ENCODE assay signal across 17 mouse cellular contexts in the genomic region with DNA sequence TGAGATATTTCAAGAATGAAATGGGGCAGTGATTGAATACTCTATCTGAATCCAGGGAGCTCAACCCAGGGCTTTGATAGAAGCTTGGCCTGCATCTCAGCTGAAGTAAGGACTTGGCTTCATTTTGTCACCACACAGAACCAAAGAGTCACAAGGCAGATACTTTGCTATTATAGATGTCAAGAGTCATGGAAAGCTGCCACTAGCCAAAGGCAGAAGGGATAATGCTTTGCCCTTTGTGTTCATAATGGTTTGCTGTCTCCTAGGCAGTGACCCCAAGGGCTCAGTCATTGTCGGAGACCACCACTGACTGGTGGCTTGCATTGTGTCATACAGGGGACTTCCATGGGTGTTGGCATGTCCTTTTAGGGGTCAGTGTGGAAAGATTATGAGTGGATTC. TPM values are rescaled to one million over a fixed set of nuclear protein-coding genes. Genes with fewer than 3 reads are reported as not detected.
DNase-seq lines count a peak whose midpoint lies in the region; ATAC-seq and TF ChIP-seq lines count a peak whose summit lies in the region.
"Had no signal": no experiment of that assay in that cellular context is flagged by ENCODE, and none has a peak within 500 bp of the region (broad histone marks: within the 10 kb centered on the region; RNA-seq: fewer than 3 reads in every experiment).

No protein-coding gene starts in this region.

- ATAC-seq in kidney, embryonic 16.5 days (ENCODE audit: low FRiP score, low TSS enrichment) = no peak
- peak; percentile 57 for ATAC-seq in lung, postnatal 0 days
- ATAC-seq: CD4-positive, CD25-positive, alpha-beta regulatory T cell, adult 4 months; forebrain, embryonic 14.5 days; intestine, embryonic 16.5 days had no signal

- H3K4me3 ChIP-seq in kidney, adult 2 months (ENCODE audit: insufficient read depth, low read depth, low read length) = no peak overlapping the region
- no peak overlapping the region for H3K4me3 ChIP-seq in kidney, embryonic 16.5 days (ENCODE audit: low read length)
- no peak overlapping the region for H3K4me3 ChIP-seq in lung, postnatal 0 days (ENCODE audit: low read depth, low read length)
- H3K4me3 ChIP-seq in lung, adult 2 months (replicated peaks; ENCODE audit: extremely low read depth, low read depth, low read length) = no peak overlapping the region
- no peak overlapping the region for H3K4me3 ChIP-seq in small intestine, adult 2 months (ENCODE audit: low read depth, low read length)
- H3K4me3 ChIP-seq: heart, embryonic 13.5 days; hindbrain, embryonic 15.5 days; left cerebral cortex, adult 2 months had no signal

- H3K36me3 ChIP-seq in kidney, adult 2 months (ENCODE audit: control insufficient read depth, insufficient read depth, low read length) = no peaks in the 10 kb centered on the region
- H3K36me3 ChIP-seq in kidney, embryonic 16.5 days (ENCODE audit: insufficient read depth, low read length) = no peaks in the 10 kb centered on the region
- no peaks in the 10 kb centered on the region for H3K36me3 ChIP-seq in lung, postnatal 0 days (ENCODE audit: insufficient read depth, low read length)
- no peaks in the 10 kb centered on the region for H3K36me3 ChIP-seq in small intestine, adult 2 months (ENCODE audit: control insufficient read depth, insufficient read depth, low read length)
- H3K36me3 ChIP-seq: heart, embryonic 13.5 days; hindbrain, embryonic 15.5 days had no signal

- peaks cover 41% of the 10 kb centered on the region for H3K4me1 ChIP-seq in kidney, adult 2 months (ENCODE audit: control insufficient read depth, insufficient read depth, low read length)
- peaks cover 37% of the 10 kb centered on the region for H3K4me1 ChIP-seq in kidney, embryonic 16.5 days (ENCODE audit: insufficient read depth, low read length)
- peaks cover 17% of the 10 kb centered on the region; the same call in 1 of the 2 replicates for H3K4me1 ChIP-seq in lung, postnatal 0 days (ENCODE audit: insufficient read depth, low read depth, low read length)
- peaks cover 24% of the 10 kb centered on the region for H3K4me1 ChIP-seq in lung, adult 2 months (ENCODE audit: control insufficient read depth, insufficient read depth, low read length)
- H3K4me1 ChIP-seq in small intestine, adult 2 months (ENCODE audit: control insufficient read depth, insufficient read depth, insufficient read length, low read length) = no peaks in the 10 kb centered on the region

- no peaks in the 10 kb centered on the region for H3K9me3 ChIP-seq in kidney, embryonic 16.5 days (ENCODE audit: low read length)
- H3K9me3 ChIP-seq in lung, postnatal 0 days (ENCODE audit: low read length) = no peaks in the 10 kb centered on the region
- H3K9me3 ChIP-seq: heart, embryonic 13.5 days; hindbrain, embryonic 15.5 days had no signal

- 72% methylated on average over 1 of the region's 1 CpGs for WGBS in kidney, adult 2 months
- 93% methylated on average over 1 of the region's 1 CpGs for WGBS in kidney, embryonic 16.5 days
- 62% methylated on average over 1 of the region's 1 CpGs for WGBS in lung, postnatal 0 days
- WGBS in lung, adult 2 months = 63% methylated on average over 1 of the region's 1 CpGs
- 77% methylated on average over 1 of the region's 1 CpGs for WGBS in small intestine, adult 2 months

- no peaks in the 10 kb centered on the region for H3K27me3 ChIP-seq in kidney, adult 2 months (replicated peaks; ENCODE audit: control insufficient read depth, insufficient read depth, low read length)
- no peaks in the 10 kb centered on the region for H3K27me3 ChIP-seq in kidney, embryonic 16.5 days (ENCODE audit: insufficient read depth, low read length)
- no peaks in the 10 kb centered on the region for H3K27me3 ChIP-seq in lung, postnatal 0 days (replicated peaks; ENCODE audit: insufficient read depth, low read length)
- no peaks in the 10 kb centered on the region for H3K27me3 ChIP-seq in small intestine, adult 2 months (ENCODE audit: control insufficient read depth, insufficient read depth, low read length)
- H3K27me3 ChIP-seq: heart, embryonic 13.5 days; hindbrain, embryonic 15.5 days had no signal

- H3K4me2 ChIP-seq in kidney, embryonic 16.5 days (replicated peaks; ENCODE audit: low read depth, low read length) = no peak overlapping the region
- H3K4me2 ChIP-seq in lung, postnatal 0 days (replicated peaks; ENCODE audit: low read depth, low read length) = no peak overlapping the region
- H3K4me2 ChIP-seq: heart, embryonic 13.5 days; hindbrain, embryonic 15.5 days had no signal

- TF ChIP-seq POLR2A in kidney, adult 2 months (IDR thresholded peaks at IDR 0.05; ENCODE audit: low read depth, low read length) = no peak
- TF ChIP-seq POLR2A in lung, adult 2 months (IDR thresholded peaks at IDR 0.05; ENCODE audit: borderline replicate concordance, extremely low read depth, low read depth, low read length) = no peak
- TF ChIP-seq POLR2A in small intestine, adult 2 months (IDR thresholded peaks at IDR 0.05; ENCODE audit: low read depth, low read length) = no peak

- peak; percentile 73; the same call in 1 of the 2 replicates for TF ChIP-seq EP300 in lung, postnatal 0 days (IDR thresholded peaks at IDR 0.05)

- H3K9ac ChIP-seq in kidney, embryonic 16.5 days (replicated peaks; ENCODE audit: low read length) = no peak overlapping the region
- no peak overlapping the region for H3K9ac ChIP-seq in lung, postnatal 0 days (replicated peaks; ENCODE audit: low read depth)
- H3K9ac ChIP-seq: heart, embryonic 13.5 days; hindbrain, embryonic 15.5 days had no signal

- peak; percentile 62 to 75 for DNase-seq in heart, adult 18-20 months
- no peak for DNase-seq in heart, adult 8-10 months (ENCODE audit: low spot score)
- DNase-seq in kidney, adult 2 months = peak; percentile 46
- DNase-seq in lung, postnatal 0 days (ENCODE audit: low spot score) = peak; percentile 77
- DNase-seq in lung, adult 2 months = no peak
- DNase-seq: adrenal gland, postnatal 25 days; kidney, postnatal 36 days; midbrain, embryonic 14.5 days; spleen, adult 18-20 months had no signal

- H3K27ac ChIP-seq in kidney, adult 2 months (ENCODE audit: insufficient read depth, low read depth, low read length) = no peak overlapping the region; the same call in none of the 2 replicates
- no peak overlapping the region for H3K27ac ChIP-seq in kidney, embryonic 16.5 days (ENCODE audit: low read length)
- peak overlapping the region; percentile 82 for H3K27ac ChIP-seq in lung, postnatal 0 days (ENCODE audit: low read length)
- 0 out of 2 replicates have a peak overlapping the region, but pooled peaks have one; percentile 25 for H3K27ac ChIP-seq in small intestine, adult 2 months (ENCODE audit: insufficient read depth, low read depth, low read length)
- H3K27ac ChIP-seq: heart, embryonic 13.5 days; hindbrain, embryonic 15.5 days; left cerebral cortex, adult 2 months had no signal

- no peak for TF ChIP-seq CTCF in kidney, adult 2 months (conservative IDR thresholded peaks at IDR 0.05; ENCODE audit: insufficient read depth, insufficient read length, low read depth, low read length)
- TF ChIP-seq CTCF in lung, postnatal 0 days (IDR thresholded peaks at IDR 0.05) = no peak
- no peak for TF ChIP-seq CTCF in lung, adult 2 months (IDR thresholded peaks at IDR 0.05; ENCODE audit: insufficient read depth, low read length)
- no peak for TF ChIP-seq CTCF in small intestine, adult 2 months (IDR thresholded peaks at IDR 0.05; ENCODE audit: extremely low read depth, insufficient read length, insufficient replicate concordance, low read depth, low read length)

RNA-seq across cellular contexts. Expression of a gene that starts 57.9 kb away (rescaled TPM):
- 10 to 100 TPM; 27.7 to 30.2 TPM for total RNA-seq in heart, adult 18-20 months (2021)
- total RNA-seq in heart, adult 8-10 months (2022) = 10 to 100 TPM; 26.5 to 33.0 (median 29.5) TPM
- 39.5 and 50.8 TPM in 2 replicates for polyA plus RNA-seq in kidney, adult 2 months (2012; rRNA removed)
- polyA plus RNA-seq in kidney, embryonic 16.5 days (2015; fragmentation: Nextera tagmentation; extraction: Ambion mirVana) = 25.3 and 26.5 TPM in 2 replicates
- 44.0 and 48.7 TPM in 2 replicates for polyA plus RNA-seq in lung, postnatal 0 days (2015; fragmentation: Nextera tagmentation; extraction: Ambion mirVana)
- polyA plus RNA-seq in lung, adult 2 months (2012; rRNA removed) = 94.1 and 96.9 TPM in 2 replicates
- polyA plus RNA-seq in small intestine, adult 2 months (2012; rRNA removed) = 12.9 and 13.4 TPM in 2 replicates

Comparison
In these comparisons a context has a peak if more than half of its experiments do, and no peak if none do; other contexts are left out.
1. DNase-seq: peak in heart, adult 18-20 months (2 of 2), kidney, adult 2 months (single experiment) and lung, postnatal 0 days (single experiment); none in heart, adult 8-10 months (single experiment) and lung, adult 2 months (single experiment).
2. H3K27ac ChIP-seq: peak in lung, postnatal 0 days (single experiment) and small intestine, adult 2 months (single experiment); none in kidney, adult 2 months (single experiment) and kidney, embryonic 16.5 days (single experiment).